ENCODE assay signal across 9 mouse cellular contexts in the genomic region with DNA sequence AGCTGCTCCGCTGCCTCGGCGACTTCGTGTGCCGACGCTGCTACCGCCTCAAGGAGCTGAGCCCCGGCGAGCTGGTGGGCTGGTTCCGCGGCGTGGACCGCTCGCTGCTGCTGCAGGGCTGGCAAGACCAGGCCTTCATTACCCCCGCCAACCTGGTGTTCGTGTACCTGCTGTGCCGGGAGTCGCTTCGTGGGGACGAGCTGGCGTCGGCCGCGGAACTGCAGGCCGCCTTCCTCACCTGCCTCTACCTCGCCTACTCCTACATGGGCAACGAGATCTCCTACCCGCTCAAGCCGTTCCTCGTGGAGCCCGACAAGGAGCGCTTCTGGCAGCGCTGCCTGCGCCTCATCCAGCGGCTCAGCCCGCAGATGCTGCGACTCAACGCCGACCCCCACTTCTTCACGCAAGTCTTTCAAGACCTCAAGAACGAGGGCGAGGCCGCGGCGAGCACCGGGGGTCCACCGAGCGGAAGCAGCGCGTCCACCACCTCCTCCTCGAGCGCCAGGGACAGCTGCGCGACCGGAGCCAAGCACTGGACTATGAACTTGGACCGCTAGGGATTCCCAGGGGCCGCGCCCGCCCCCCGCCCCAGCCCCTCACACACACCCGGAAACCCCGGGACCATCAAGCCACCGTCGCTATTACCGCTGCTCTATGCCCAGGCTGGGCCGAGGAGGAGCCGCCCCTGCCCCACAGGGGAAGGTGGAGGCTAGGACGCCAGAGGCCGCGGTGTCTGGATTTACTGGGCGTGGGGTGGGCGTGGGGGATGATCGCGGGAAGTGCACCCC. TPM values are rescaled to one million over a fixed set of nuclear protein-coding genes. Genes with fewer than 3 reads are reported as not detected.
A peak's percentile ranks its signal among the peaks of the same experiment; 100 is the strongest.
DNase-seq lines count a peak whose midpoint lies in the region; ATAC-seq and TF ChIP-seq lines count a peak whose summit lies in the region.
"Had no signal": no experiment of that assay in that cellular context is flagged by ENCODE, and none has a peak within 500 bp of the region (broad histone marks: within the 10 kb centered on the region; RNA-seq: fewer than 3 reads in every experiment).

No protein-coding gene starts in this region.

- peak overlapping the region; percentile 52; the same call in 1 of the 2 replicates for H3K9ac ChIP-seq in kidney, embryonic 14.5 days (ENCODE audit: low read depth, low read length)
- peak overlapping the region; percentile 88 for H3K9ac ChIP-seq in forebrain, postnatal 0 days
- H3K9ac ChIP-seq in liver, embryonic 14.5 days (replicated peaks), result no peak overlapping the region
- H3K9ac ChIP-seq in stomach, embryonic 15.5 days, result no peak overlapping the region

- peak overlapping the region; percentile 97 for H3K4me2 ChIP-seq in kidney, embryonic 14.5 days (replicated peaks; ENCODE audit: low read depth, low read length)
- H3K4me2 ChIP-seq in forebrain, postnatal 0 days (ENCODE audit: low read depth), result peak overlapping the region; percentile 68
- H3K4me2 ChIP-seq in liver, embryonic 14.5 days (ENCODE audit: low read depth), result peak overlapping the region; percentile 60
- peak overlapping the region; percentile 99 for H3K4me2 ChIP-seq in stomach, embryonic 15.5 days

- H3K9me3 ChIP-seq in kidney, embryonic 14.5 days (ENCODE audit: control insufficient read depth, low read length), result no peaks in the 10 kb centered on the region
- H3K9me3 ChIP-seq in forebrain, postnatal 0 days (ENCODE audit: low read length), result no peaks in the 10 kb centered on the region
- no peaks in the 10 kb centered on the region for H3K9me3 ChIP-seq in liver, embryonic 14.5 days (ENCODE audit: control insufficient read depth, low read length)
- H3K9me3 ChIP-seq in stomach, embryonic 15.5 days, result no peaks in the 10 kb centered on the region

- no peak for TF ChIP-seq EP300 in liver, embryonic 14.5 days (IDR thresholded peaks at IDR 0.05; ENCODE audit: low read depth)

- peaks cover 92% of the 10 kb centered on the region for H3K27me3 ChIP-seq in kidney, embryonic 14.5 days (ENCODE audit: control insufficient read depth, insufficient read depth, low read length)
- H3K27me3 ChIP-seq in forebrain, postnatal 0 days (ENCODE audit: insufficient read depth, low read length), result peaks cover 6% of the 10 kb centered on the region
- peaks cover 78% of the 10 kb centered on the region for H3K27me3 ChIP-seq in liver, embryonic 14.5 days (ENCODE audit: control insufficient read depth, insufficient read depth, low read length)
- H3K27me3 ChIP-seq in stomach, embryonic 15.5 days (replicated peaks), result peaks cover 93% of the 10 kb centered on the region

- no peak for DNase-seq in kidney, adult 8-10 months
- DNase-seq in CD4-positive helper T cell, adult 2 months (ENCODE audit: low read depth, low spot score), result peak; percentile 12
- DNase-seq in cerebellum, adult 18-20 months, result peak; percentile 46 to 64
- DNase-seq in forebrain, postnatal 0 days, result peak; percentile 61
- no peak for DNase-seq in liver, embryonic 14.5 days (ENCODE audit: low read depth in 3 of 3, low spot score in 3 of 3)

- under 1% methylated on average over 74 of the region's 74 CpGs for WGBS in kidney, embryonic 14.5 days
- 1% methylated on average over 73 of the region's 74 CpGs for WGBS in forebrain, postnatal 0 days
- whole genome bisulfite sequencing in liver, embryonic 14.5 days (ENCODE audit: insufficient replicate concordance), result 2% methylated on average over 74 of the region's 74 CpGs
- WGBS in stomach, embryonic 15.5 days, result 1% methylated on average over 74 of the region's 74 CpGs

- H3K27ac ChIP-seq in kidney, embryonic 14.5 days (ENCODE audit: low read depth, low read length), result no peak overlapping the region
- H3K27ac ChIP-seq in forebrain, postnatal 0 days (ENCODE audit: low read depth, low read length), result peak overlapping the region; percentile 60
- no peak overlapping the region for H3K27ac ChIP-seq in liver, embryonic 14.5 days
- no peak overlapping the region for H3K27ac ChIP-seq in stomach, embryonic 15.5 days

- no peak for TF ChIP-seq CTCF in forebrain, postnatal 0 days (IDR thresholded peaks at IDR 0.05; ENCODE audit: low read depth)
- TF ChIP-seq CTCF in liver, embryonic 14.5 days (IDR thresholded peaks at IDR 0.05; ENCODE audit: low read depth), result no peak

- no peak for ATAC-seq in kidney, embryonic 14.5 days (ENCODE audit: low FRiP score, low TSS enrichment)
- ATAC-seq in forebrain, postnatal 0 days, result no peak
- no peak for ATAC-seq in liver, embryonic 14.5 days (ENCODE audit: insufficient read depth)
- ATAC-seq in stomach, embryonic 15.5 days (ENCODE audit: insufficient read depth, low FRiP score, low read depth), result no peak
- ATAC-seq in monocyte, adult 5-6 weeks (replicated peaks; ENCODE audit: insufficient number of reproducible peaks, low FRiP score, low TSS enrichment, poor library complexity, severe bottlenecking), result no peak

- peak overlapping the region; percentile 66 for H3K4me3 ChIP-seq in kidney, embryonic 14.5 days (ENCODE audit: low read length)
- peak overlapping the region; percentile 79 for H3K4me3 ChIP-seq in forebrain, postnatal 0 days (ENCODE audit: low read depth, low read length)
- peak overlapping the region in 1 of 2 experiments; percentile 39; a peak in 1 of 4 replicates for H3K4me3 ChIP-seq in liver, embryonic 14.5 days (ENCODE audit: insufficient read depth in 1 of 2, low read depth in 2 of 2, low read length in 2 of 2)
- peak overlapping the region; percentile 64 for H3K4me3 ChIP-seq in stomach, embryonic 15.5 days (replicated peaks)

- peaks cover 9% of the 10 kb centered on the region for H3K4me1 ChIP-seq in kidney, embryonic 14.5 days (ENCODE audit: control insufficient read depth, insufficient read depth, low read length)
- H3K4me1 ChIP-seq in forebrain, postnatal 0 days (ENCODE audit: insufficient read depth), result peaks cover 18% of the 10 kb centered on the region
- H3K4me1 ChIP-seq in liver, embryonic 14.5 days (replicated peaks; ENCODE audit: control insufficient read depth in 2 of 2, insufficient read depth in 2 of 2, low read length in 1 of 2), result no peaks in the 10 kb centered on the region
- H3K4me1 ChIP-seq in stomach, embryonic 15.5 days, result peaks cover 26% of the 10 kb centered on the region

- no peaks in the 10 kb centered on the region for H3K36me3 ChIP-seq in kidney, embryonic 14.5 days (ENCODE audit: control insufficient read depth, insufficient read depth, low read length)
- H3K36me3 ChIP-seq in forebrain, postnatal 0 days (ENCODE audit: insufficient read depth), result no peaks in the 10 kb centered on the region
- H3K36me3 ChIP-seq in liver, embryonic 14.5 days (replicated peaks; ENCODE audit: control insufficient read depth, insufficient read depth, low read depth), result no peaks in the 10 kb centered on the region
- H3K36me3 ChIP-seq in stomach, embryonic 15.5 days, result no peaks in the 10 kb centered on the region

RNA-seq across cellular contexts. Expression of gene Cdk5r2, which starts 1.1 kb away (rescaled TPM):
- 0.07 TPM in 1 of 2 replicates, not detected in the other for polyA plus RNA-seq in kidney, embryonic 14.5 days (2014; fragmentation: Nextera tagmentation; extraction: Ambion mirVana)
- total RNA-seq in forebrain, postnatal 0 days (2014; rRNA removed), result 24.2 and 27.2 TPM in 2 replicates
- polyA plus RNA-seq in forebrain, postnatal 0 days (2015; fragmentation: Nextera tagmentation; extraction: Ambion mirVana), result 9.7 and 10.0 TPM in 2 replicates
- polyA plus RNA-seq in liver, embryonic 14.5 days (2012; rRNA removed), result 0.01 and 0.03 TPM in 2 replicates
- not detected in 2 replicates for polyA plus RNA-seq in liver, embryonic 14.5 days (2014; fragmentation: Nextera tagmentation; extraction: Ambion mirVana)
- 0.18 TPM in 2 replicates for polyA plus RNA-seq in stomach, embryonic 15.5 days (2015; fragmentation: Nextera tagmentation; extraction: Ambion mirVana)
- total RNA-seq in monocyte, adult 5-6 weeks (2017), result not detected in 3 replicates
- total RNA-seq: hematopoietic stem cell, adult 5-6 weeks had no signal

RNA-seq across cellular contexts. Expression of gene Fev, which starts 29.4 kb away (rescaled TPM):
- polyA plus RNA-seq in kidney, embryonic 14.5 days (2014; fragmentation: Nextera tagmentation; extraction: Ambion mirVana), result 0.47 and 2.1 TPM in 2 replicates
- total RNA-seq in forebrain, postnatal 0 days (2014; rRNA removed), result not detected in 2 replicates
- not detected in 2 replicates for polyA plus RNA-seq in forebrain, postnatal 0 days (2015; fragmentation: Nextera tagmentation; extraction: Ambion mirVana)
- 0.03 and 0.04 TPM in 2 replicates for polyA plus RNA-seq in liver, embryonic 14.5 days (2012; rRNA removed)
- 0.09 and 0.15 TPM in 2 replicates for polyA plus RNA-seq in liver, embryonic 14.5 days (2014; fragmentation: Nextera tagmentation; extraction: Ambion mirVana)
- polyA plus RNA-seq in stomach, embryonic 15.5 days (2015; fragmentation: Nextera tagmentation; extraction: Ambion mirVana), result 1.6 TPM in 2 replicates
- not detected in 3 replicates for total RNA-seq in monocyte, adult 5-6 weeks (2017)
- total RNA-seq: hematopoietic stem cell, adult 5-6 weeks had no signal

RNA-seq across cellular contexts. Expression of gene Cryba2, which starts 37.1 kb away (rescaled TPM):
- polyA plus RNA-seq in kidney, embryonic 14.5 days (2014; fragmentation: Nextera tagmentation; extraction: Ambion mirVana), result not detected in 2 replicates
- not detected in 2 replicates for total RNA-seq in forebrain, postnatal 0 days (2014; rRNA removed)
- polyA plus RNA-seq in forebrain, postnatal 0 days (2015; fragmentation: Nextera tagmentation; extraction: Ambion mirVana), result not detected in 2 replicates
- not detected in 2 replicates for polyA plus RNA-seq in liver, embryonic 14.5 days (2012; rRNA removed)
- polyA plus RNA-seq in liver, embryonic 14.5 days (2014; fragmentation: Nextera tagmentation; extraction: Ambion mirVana), result not detected in 2 replicates
- 2.2 and 3.9 TPM in 2 replicates for polyA plus RNA-seq in stomach, embryonic 15.5 days (2015; fragmentation: Nextera tagmentation; extraction: Ambion mirVana)
- not detected in 3 replicates for total RNA-seq in monocyte, adult 5-6 weeks (2017)
- total RNA-seq: hematopoietic stem cell, adult 5-6 weeks had no signal

Comparison
In these comparisons a context has a peak if more than half of its experiments do, and no peak if none do; other contexts are left out.
1. H3K9ac ChIP-seq: peak in kidney, embryonic 14.5 days (single experiment) and forebrain, postnatal 0 days (single experiment); none in liver, embryonic 14.5 days (single experiment) and stomach, embryonic 15.5 days (single experiment).
2. DNase-seq: peak in CD4-positive helper T cell, adult 2 months (single experiment), cerebellum, adult 18-20 months (2 of 2) and forebrain, postnatal 0 days (single experiment); none in kidney, adult 8-10 months (0 of 2) and liver, embryonic 14.5 days (0 of 3).
3. Peak in every context shown above with its lines, with median percentiles within 50 percentile points of each other: H3K4me2 ChIP-seq.